Mouse (Mus musculus) CD4-positive, CD25-positive, alpha-beta regulatory T cell, adult 9 weeks (primary cell): Measurements from ENCODE around the gene Hoxa3. TPM values are rescaled to one million over a fixed set of nuclear protein-coding genes. Genes with fewer than 3 reads are reported as not detected.

Experiments
- polyA plus RNA-seq: library from polyadenylated mRNA; unstranded; fragments of 100-300 nt; shearing (Covaris generic); gene quantifications from one replicate; pipeline ENCODE4 v1.2.1, GENCODE M21; 2017

Gene Hoxa3
- polyA plus RNA-seq, 1 experiment from 2014 or later: not detected

Other genes starting within 250 kb of the Hoxa3 start
- 24.3 TPM for gene Skap2, start 200.8 kb downstream of the Hoxa3 start, polyA plus RNA-seq
- not detected for gene Hoxa1, start 55.0 kb downstream of the Hoxa3 start, polyA plus RNA-seq
- gene Hoxa2, start 48.5 kb downstream of the Hoxa3 start, polyA plus RNA-seq: not detected
- gene 5730596B20Rik, start 35.8 kb downstream of the Hoxa3 start, polyA plus RNA-seq: not detected
- not detected for gene Hoxa4, start 21.6 kb downstream of the Hoxa3 start, polyA plus RNA-seq
- not detected for gene Hoxa5, start 8.7 kb downstream of the Hoxa3 start, polyA plus RNA-seq
- gene Hoxa6, start 4.6 kb downstream of the Hoxa3 start, polyA plus RNA-seq: not detected
- gene Gm28308, start within 50 bp of the Hoxa3 start, polyA plus RNA-seq: not detected
- gene Hoxa7, start 8.5 kb upstream of the Hoxa3 start, polyA plus RNA-seq: 0.72 TPM
- gene Hoxa9, start 17.8 kb upstream of the Hoxa3 start, polyA plus RNA-seq: not detected
- gene Hoxa10, start 27.5 kb upstream of the Hoxa3 start, polyA plus RNA-seq: not detected
- not detected for gene Hoxa11, start 32.5 kb upstream of the Hoxa3 start, polyA plus RNA-seq
- not detected for gene Hoxa13, start 47.5 kb upstream of the Hoxa3 start, polyA plus RNA-seq
- gene Evx1, start 100.2 kb upstream of the Hoxa3 start, polyA plus RNA-seq: not detected